Mouse (Mus musculus) heart, embryonic 11.5 days (tissue): ENCODE results near the gene Pde4d. TPM values are rescaled to one million over a fixed set of nuclear protein-coding genes. Genes with fewer than 3 reads are reported as not detected.

Source experiments
- ATAC-seq: fragments of 200-750 bp; cut with Nextera tagmentation; replicated peaks from 2 replicates; pipeline ENCODE4 v1.8.0; 2017; ENCODE audit warnings: moderate library complexity; ENCODE audit not compliant: insufficient number of reproducible peaks, low FRiP score, low TSS enrichment
- H3K27ac ChIP-seq: fragments of 300-500 bp; sonication (generic); 2 replicates; pipeline ENCODE4 v1.5.1; 2014; ENCODE audit warnings: mild to moderate bottlenecking, low read depth, low read length
- H3K27me3 ChIP-seq: fragments of 300-500 bp; sonication (generic); 2 replicates; pipeline ENCODE4 v1.6.1; 2014; ENCODE audit warnings: mild to moderate bottlenecking, low read length, mixed read lengths; ENCODE audit not compliant: control insufficient read depth, insufficient read depth
- H3K36me3 ChIP-seq: fragments of 300-500 bp; sonication (generic); 2 replicates; pipeline ENCODE4 v1.6.1; 2014; ENCODE audit warnings: mild to moderate bottlenecking, low read length, moderate library complexity, mixed read lengths; ENCODE audit not compliant: control insufficient read depth, insufficient read depth
- H3K4me1 ChIP-seq: fragments of 300-500 bp; sonication (generic); 2 replicates; pipeline ENCODE4 v1.6.1; 2014; ENCODE audit warnings: low read length; ENCODE audit not compliant: control insufficient read depth, insufficient read depth
- H3K4me2 ChIP-seq: fragments of 300-500 bp; sonication (generic); 2 replicates; pipeline ENCODE4 v1.6.1; 2014; ENCODE audit warnings: mild to moderate bottlenecking, moderate library complexity
- H3K4me3 ChIP-seq: fragments of 300-500 bp; sonication (generic); 2 replicates; pipeline ENCODE4 v1.5.1; 2014; ENCODE audit warnings: low read depth, low read length
- H3K9ac ChIP-seq: fragments of 300-500 bp; sonication (generic); 2 replicates; pipeline ENCODE4 v1.6.1; 2014; ENCODE audit warnings: mild to moderate bottlenecking, low read depth, low read length, moderate library complexity
- H3K9me3 ChIP-seq: fragments of 300-500 bp; sonication (generic); replicated peaks from 2 replicates; pipeline ENCODE4 v1.6.1; 2016; ENCODE audit warnings: low read length; ENCODE audit not compliant: control insufficient read depth
- WGBS: fragments of 180-500 bp; shearing (Covaris S2); extraction: QIAGEN DNeasy Blood & Tissue Kit; methylation state at CpG from one replicate; pipeline ENCODE4 v1.1.7; 2014; ENCODE audit not compliant: insufficient replicate concordance; 5-methylcytosine and 5-hydroxymethylcytosine counted together
- polyA plus RNA-seq: library from polyadenylated mRNA; unstranded; fragments of >200 nt; fragmentation: Nextera tagmentation; extraction: Ambion mirVana; gene quantifications from 2 replicates; pipeline ENCODE4 v1.2.1, GENCODE M21; 2014

Pde4d gene
- polyA plus RNA-seq, 1 experiment from 2014 or later: 27.8 TPM

DNA sequence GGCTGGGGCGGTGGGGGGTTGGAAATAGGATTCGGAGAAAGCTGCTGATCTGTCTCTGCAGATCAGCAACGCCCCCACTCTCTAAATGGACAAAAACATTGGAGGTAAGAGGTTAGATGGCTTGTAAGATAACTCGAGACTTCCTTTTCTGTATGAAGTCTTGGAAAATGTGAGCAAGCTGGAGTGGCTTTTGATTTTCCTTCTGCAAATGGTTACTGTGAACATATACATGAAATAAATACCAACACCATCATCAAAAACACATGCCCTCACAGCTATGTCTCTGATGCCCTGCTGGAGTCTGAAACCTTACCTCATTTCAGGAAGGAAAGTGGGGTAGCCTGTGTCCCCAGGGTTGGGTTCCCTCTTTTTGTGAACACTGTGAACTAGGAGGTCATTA is 1359.9 kb downstream of the Pde4d start:
- Histone ChIP-seq H3K4me2 (no peak overlapping the region), H3K4me1 (peaks cover 9% of the 10 kb centered on the region), H3K9me3 (no peaks in the 10 kb centered on the region), H3K4me3 (no peak overlapping the region), H3K36me3 (no peaks in the 10 kb centered on the region), H3K27me3 (no peaks in the 10 kb centered on the region), H3K27ac (no peak overlapping the region), H3K9ac (no peak overlapping the region)
- 81% methylated on average over 4 of the region's 4 CpGs for WGBS
- no peak for ATAC-seq

GRCm38 (mm10) chr13:109813924-109814323 is 1364.2 kb downstream of the Pde4d start:
- 86% methylated on average over 4 of the region's 4 CpGs for WGBS
- Histone ChIP-seq H3K9me3 (no peaks in the 10 kb centered on the region), H3K4me3 (no peak overlapping the region), H3K4me2 (no peak overlapping the region), H3K4me1 (no peaks in the 10 kb centered on the region), H3K27me3 (no peaks in the 10 kb centered on the region), H3K27ac (no peak overlapping the region), H3K9ac (no peak overlapping the region), H3K36me3 (no peaks in the 10 kb centered on the region)
- ATAC-seq: no peak

GRCm38 (mm10) chr13:109819071-109819470 is 1369.3 kb downstream of the Pde4d start:
- H3K27ac ChIP-seq: no peak overlapping the region
- H3K36me3 ChIP-seq: no peaks in the 10 kb centered on the region
- no peaks in the 10 kb centered on the region for H3K9me3 ChIP-seq
- no peak overlapping the region for H3K9ac ChIP-seq
- no peak for ATAC-seq
- no peak overlapping the region for H3K4me2 ChIP-seq
- no peaks in the 10 kb centered on the region for H3K27me3 ChIP-seq
- H3K4me3 ChIP-seq: no peak overlapping the region
- H3K4me1 ChIP-seq: peaks cover 30% of the 10 kb centered on the region
- WGBS: 69% methylated on average over 3 of the region's 3 CpGs

- WGBS: 69% methylated on average over 3 of the region's 3 CpGs
- Histone ChIP-seq H3K4me1 (peaks cover 39% of the 10 kb centered on the region), H3K4me2 (no peak overlapping the region), H3K36me3 (no peaks in the 10 kb centered on the region), H3K4me3 (no peak overlapping the region), H3K9ac (no peak overlapping the region), H3K27ac (no peak overlapping the region), H3K27me3 (no peaks in the 10 kb centered on the region), H3K9me3 (no peaks in the 10 kb centered on the region)
- ATAC-seq: no peak
Measured at GRCm38 (mm10) chr13:109820141-109820540, 1370.4 kb downstream of the Pde4d start.

DNA sequence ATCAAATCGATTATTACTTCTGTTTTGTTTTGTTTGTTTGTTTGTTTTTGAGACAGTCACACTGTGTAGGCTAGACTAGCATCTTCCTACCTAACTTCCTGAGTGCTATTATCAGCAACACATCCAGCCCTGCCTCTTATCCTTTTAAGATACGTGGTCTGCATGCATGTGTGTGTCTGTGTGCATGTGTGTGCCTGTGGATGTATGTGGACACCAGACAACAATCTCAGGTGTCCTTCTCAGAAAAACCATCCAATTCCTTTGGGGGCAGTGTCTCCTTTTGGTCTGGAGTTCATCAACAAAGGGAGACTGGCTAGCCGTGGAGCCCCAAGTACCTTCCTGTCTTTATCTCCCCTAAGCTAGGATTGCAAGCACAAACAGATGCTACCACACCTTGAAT is 1371.1 kb downstream of the Pde4d start:
- H3K9ac ChIP-seq: no peak overlapping the region
- ATAC-seq: no peak
- no peak overlapping the region for H3K4me2 ChIP-seq
- H3K4me3 ChIP-seq: no peak overlapping the region
- peaks cover 39% of the 10 kb centered on the region for H3K4me1 ChIP-seq
- WGBS: 36% methylated on average over 3 of the region's 3 CpGs
- peak overlapping the region; percentile 90; the same call in 1 of the 2 replicates for H3K27ac ChIP-seq
- no peaks in the 10 kb centered on the region for H3K27me3 ChIP-seq
- no peaks in the 10 kb centered on the region for H3K36me3 ChIP-seq
- no peaks in the 10 kb centered on the region for H3K9me3 ChIP-seq

DNA sequence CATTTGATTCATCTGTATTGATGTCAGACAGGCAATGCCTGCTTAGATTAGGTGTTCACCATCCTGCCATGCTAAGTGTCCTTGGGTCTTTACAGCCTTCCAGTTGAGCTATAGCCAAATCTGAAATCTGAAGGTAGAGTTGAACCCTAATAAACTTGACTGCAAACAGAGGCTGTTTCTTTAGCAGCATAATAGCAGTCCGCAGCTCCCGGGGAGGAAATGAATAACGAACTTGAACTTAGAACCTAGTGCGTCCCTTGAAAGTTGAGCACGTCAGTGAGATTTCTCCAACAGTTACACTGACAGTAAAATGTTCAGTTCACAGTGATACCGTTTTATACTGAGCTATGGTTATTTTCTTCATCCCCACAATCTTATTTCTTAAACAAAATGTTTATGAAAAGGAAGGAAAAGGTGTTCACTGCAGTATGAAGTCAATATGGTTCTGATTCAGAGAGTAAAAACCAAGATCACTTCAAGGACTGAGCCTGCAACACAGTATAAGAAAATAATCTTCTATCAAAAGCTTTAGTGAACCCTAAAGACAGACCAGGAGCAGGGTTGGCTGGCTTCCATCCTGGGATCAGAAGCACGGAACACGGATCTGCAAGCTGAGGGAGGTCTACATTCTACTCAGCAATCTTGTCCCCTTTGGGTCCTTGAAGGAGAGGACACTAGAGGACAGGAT is 1372.1 kb downstream of the Pde4d start:
- Histone ChIP-seq H3K4me1 (peaks cover 39% of the 10 kb centered on the region), H3K36me3 (no peaks in the 10 kb centered on the region), H3K9me3 (no peaks in the 10 kb centered on the region), H3K27ac (peak overlapping the region; percentile 90), H3K4me2 (peak overlapping the region; percentile 63), H3K4me3 (peak overlapping the region; percentile 13; the same call in 1 of the 2 replicates), H3K9ac (no peak overlapping the region), H3K27me3 (no peaks in the 10 kb centered on the region)
- ATAC-seq: peak; percentile 69
- WGBS: 26% methylated on average over 8 of the region's 8 CpGs

GRCm38 (mm10) chr13:109822413-109823298 is 1372.9 kb downstream of the Pde4d start:
- peak; percentile 94 for ATAC-seq
- peak overlapping the region; percentile 59 for H3K9ac ChIP-seq

DNA sequence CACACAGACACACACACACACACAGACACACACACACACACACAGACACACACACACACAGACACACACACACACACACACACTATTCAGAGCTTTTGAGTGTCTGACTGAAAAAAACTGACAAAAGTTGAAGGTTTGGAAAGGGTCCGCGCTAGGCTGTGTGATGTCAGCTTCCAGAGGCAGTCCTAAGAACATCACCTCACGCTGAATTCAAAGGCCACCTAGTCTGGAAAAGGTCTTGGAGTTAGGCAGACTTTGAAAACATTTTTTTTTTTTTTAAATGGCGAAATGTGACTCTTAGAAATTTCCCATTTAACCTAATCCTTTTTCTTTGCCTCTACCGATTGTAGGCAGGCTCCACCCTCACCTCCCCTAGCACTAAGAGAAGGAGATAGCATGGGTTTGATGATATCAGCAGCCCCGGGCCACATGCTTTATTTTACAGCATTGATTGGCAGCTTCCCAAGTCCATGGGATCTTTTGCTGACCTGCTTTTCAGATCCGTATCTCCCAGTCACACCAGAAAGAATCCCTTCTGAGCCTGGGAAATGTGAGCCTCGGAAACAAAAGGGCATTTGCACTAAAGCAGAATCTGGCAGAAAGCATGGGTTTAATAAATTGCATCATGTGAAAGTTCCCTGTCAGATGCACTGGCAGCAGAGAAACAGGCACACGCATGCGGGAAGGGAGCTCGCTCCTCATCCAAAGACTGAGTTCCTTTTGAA is 1373.7 kb downstream of the Pde4d start:
- Histone ChIP-seq H3K4me1 (peaks cover 39% of the 10 kb centered on the region), H3K4me2 (peak overlapping the region; percentile 63; the same call in 1 of the 2 replicates), H3K9ac (peak overlapping the region; percentile 59; the same call in 1 of the 2 replicates), H3K9me3 (no peaks in the 10 kb centered on the region), H3K36me3 (no peaks in the 10 kb centered on the region), H3K4me3 (peak overlapping the region; percentile 13; the same call in 1 of the 2 replicates), H3K27ac (peak overlapping the region; percentile 90), H3K27me3 (no peaks in the 10 kb centered on the region)
- 26% methylated on average over 11 of the region's 11 CpGs for WGBS
- ATAC-seq: no peak

More at GRCm38 (mm10) chr13:109822413-109823298, 1372.9 kb downstream of the Pde4d start:
- Histone ChIP-seq H3K4me2 (peak overlapping the region; percentile 63), H3K4me1 (peaks cover 39% of the 10 kb centered on the region), H3K27me3 (no peaks in the 10 kb centered on the region), H3K4me3 (peak overlapping the region; percentile 13), H3K27ac (peak overlapping the region; percentile 90), H3K36me3 (no peaks in the 10 kb centered on the region), H3K9me3 (no peaks in the 10 kb centered on the region)
- WGBS: under 1% methylated on average over 15 of the region's 15 CpGs
